Comparison of ENCODE assay signal across 10 mouse cellular contexts in genomic region chr12:80124211-80124610, GRCm38 (mm10). TPM values are rescaled to one million over a fixed set of nuclear protein-coding genes. Genes with fewer than 3 reads are reported as not detected.
DNase-seq lines count a peak whose midpoint lies in the region; ATAC-seq and TF ChIP-seq lines count a peak whose summit lies in the region.
"Had no signal": no experiment of that assay in that cellular context is flagged by ENCODE, and none has a peak within 500 bp of the region (broad histone marks: within the 10 kb centered on the region; RNA-seq: fewer than 3 reads in every experiment).

No protein-coding gene starts in this region.

- H3K4me2 ChIP-seq in hindbrain, embryonic 11.5 days (replicated peaks; ENCODE audit: low read depth, low read length), result no peak overlapping the region
- no peak overlapping the region for H3K4me2 ChIP-seq in lung, embryonic 15.5 days
- peak overlapping the region; percentile 67 for H3K4me2 ChIP-seq in myocyte (ENCODE audit: low read depth)

- no peak overlapping the region for H3K4me3 ChIP-seq in hindbrain, embryonic 10.5 days
- no peak overlapping the region for H3K4me3 ChIP-seq in hindbrain, embryonic 11.5 days (ENCODE audit: low read depth, low read length)
- no peak overlapping the region for H3K4me3 ChIP-seq in lung, embryonic 15.5 days
- H3K4me3 ChIP-seq in myocyte, result no peak overlapping the region
- H3K4me3 ChIP-seq: megakaryocyte, embryonic 14.5 days had no signal

- 71% methylated on average over 3 of the region's 3 CpGs for WGBS in hindbrain, embryonic 10.5 days
- 57% methylated on average over 3 of the region's 3 CpGs for WGBS in hindbrain, embryonic 11.5 days
- WGBS in lung, embryonic 15.5 days, result 36% methylated on average over 3 of the region's 3 CpGs

- peak; percentile 40 for TF ChIP-seq POLR2A in myocyte (IDR thresholded peaks at IDR 0.05; ENCODE audit: insufficient read length, low read depth)

- H3ac ChIP-seq in myocyte (ENCODE audit: control insufficient read depth, insufficient read length), result no peak overlapping the region

- no peak overlapping the region for H3K9ac ChIP-seq in hindbrain, embryonic 11.5 days (ENCODE audit: low read depth, low read length)
- H3K9ac ChIP-seq in lung, embryonic 15.5 days, result no peak overlapping the region

- no peaks in the 10 kb centered on the region for H3K27me3 ChIP-seq in hindbrain, embryonic 10.5 days (ENCODE audit: insufficient read depth, poor library complexity, severe bottlenecking)
- no peaks in the 10 kb centered on the region for H3K27me3 ChIP-seq in hindbrain, embryonic 11.5 days (ENCODE audit: control insufficient read depth, insufficient read depth, low read length)
- no peaks in the 10 kb centered on the region for H3K27me3 ChIP-seq in lung, embryonic 15.5 days
- no peaks in the 10 kb centered on the region for H3K27me3 ChIP-seq in myocyte (ENCODE audit: control insufficient read depth, insufficient read depth, insufficient read length)
- H3K27me3 ChIP-seq: megakaryocyte, embryonic 14.5 days had no signal

- peaks cover 45% of the 10 kb centered on the region for H3K36me3 ChIP-seq in hindbrain, embryonic 10.5 days
- H3K36me3 ChIP-seq in hindbrain, embryonic 11.5 days (ENCODE audit: control insufficient read depth, insufficient read depth, low read length), result no peaks in the 10 kb centered on the region
- H3K36me3 ChIP-seq in lung, embryonic 15.5 days, result peaks cover 21% of the 10 kb centered on the region
- no peaks in the 10 kb centered on the region for H3K36me3 ChIP-seq in myocyte (ENCODE audit: control insufficient read depth, insufficient read depth)

- H3K9me3 ChIP-seq in hindbrain, embryonic 10.5 days, result no peaks in the 10 kb centered on the region
- no peaks in the 10 kb centered on the region for H3K9me3 ChIP-seq in hindbrain, embryonic 11.5 days (ENCODE audit: control insufficient read depth, low read length)
- H3K9me3 ChIP-seq in lung, embryonic 15.5 days, result no peaks in the 10 kb centered on the region

- peaks cover 24% of the 10 kb centered on the region for H3K4me1 ChIP-seq in hindbrain, embryonic 10.5 days (replicated peaks)
- no peaks in the 10 kb centered on the region for H3K4me1 ChIP-seq in hindbrain, embryonic 11.5 days (replicated peaks; ENCODE audit: control insufficient read depth, insufficient read depth, low read length)
- peaks cover 54% of the 10 kb centered on the region for H3K4me1 ChIP-seq in lung, embryonic 15.5 days

- 0 out of 2 replicates have a peak overlapping the region, but pooled peaks have one; percentile 9 for H3K27ac ChIP-seq in hindbrain, embryonic 10.5 days
- H3K27ac ChIP-seq in hindbrain, embryonic 11.5 days (ENCODE audit: low read depth, low read length), result no peak overlapping the region
- peak overlapping the region; percentile 86 for H3K27ac ChIP-seq in lung, embryonic 15.5 days

- no peak for ATAC-seq in hindbrain, embryonic 11.5 days (ENCODE audit: low FRiP score)
- no peak for ATAC-seq in lung, embryonic 15.5 days (ENCODE audit: borderline replicate concordance, extremely low read depth, low FRiP score, low TSS enrichment)
- ATAC-seq in erythroblast, adult 5-6 weeks (replicated peaks; ENCODE audit: low FRiP score, poor library complexity, severe bottlenecking), result 0 out of 2 replicates have a peak, but pooled peaks have one; percentile 40

- no peaks in the 10 kb centered on the region for H3K79me2 ChIP-seq in myocyte (ENCODE audit: control insufficient read depth, insufficient read depth)

- no peak for DNase-seq in hindbrain, embryonic 10.5 days (ENCODE audit: low spot score)
- no peak for DNase-seq in hindbrain, embryonic 11.5 days (ENCODE audit: low spot score)
- DNase-seq in lung, postnatal 36 days, result no peak
- no peak for DNase-seq in Muller cell, postnatal 12 days (ENCODE audit: inconsistent ontology term)
- DNase-seq in spleen, postnatal 36 days (ENCODE audit: low spot score in 2 of 2), result no peak
- DNase-seq: cerebellum, postnatal 25 days had no signal

TF ChIP-seq in myocyte, 11 proteins besides CTCF, POLR2A, EP300 and RAD21:
- peak in 2 of 3 experiments; percentile 92 to 98 for TF ChIP-seq MYOD1 (IDR thresholded peaks at IDR 0.05; ENCODE audit: control insufficient read depth in 1 of 3, insufficient read length in 2 of 3, low read depth in 2 of 3)
- TF ChIP-seq TCF3 (IDR thresholded peaks at IDR 0.05; ENCODE audit: insufficient read length, low read depth), result peak; percentile 82
- TF ChIP-seq SRF (IDR thresholded peaks at IDR 0.05; ENCODE audit: control insufficient read depth, insufficient read length, low read depth), result no peak
- peak; percentile 83 for TF ChIP-seq TCF12 (IDR thresholded peaks at IDR 0.05; ENCODE audit: insufficient read depth, poor library complexity, severe bottlenecking)
- TF ChIP-seq MYOG (IDR thresholded peaks at IDR 0.05; ENCODE audit: control insufficient read depth in 1 of 3, insufficient read depth in 1 of 3, insufficient read length in 2 of 3, low read depth in 2 of 3), result peak; percentile 87 to 98 (median 91)
- no peak for TF ChIP-seq USF1 (IDR thresholded peaks at IDR 0.05; ENCODE audit: low read depth)
TF ChIP-seq in myocyte: peak in this region for 4.

RNA-seq across cellular contexts. Expression of gene Zfp36l1, which starts 11.4 kb away (rescaled TPM):
- 106 and 117 TPM in 2 replicates for polyA plus RNA-seq in hindbrain, embryonic 10.5 days (2016; fragmentation: Nextera tagmentation; extraction: Ambion mirVana)
- 112 and 127 TPM in 2 replicates for polyA plus RNA-seq in hindbrain, embryonic 11.5 days (2014; fragmentation: Nextera tagmentation; extraction: Ambion mirVana)
- 139 and 147 TPM in 2 replicates for polyA plus RNA-seq in lung, embryonic 15.5 days (2015; fragmentation: Nextera tagmentation; extraction: Ambion mirVana)
- total RNA-seq in erythroblast, adult 5-6 weeks (2015; ENCODE audit: low replicate concordance), result 8.8 and 12.7 TPM in 2 replicates
- total RNA-seq in erythroblast, adult 5-6 weeks (2017; ENCODE audit: low replicate concordance), result 4.0 and 4.3 TPM in 2 replicates
- polyA plus RNA-seq in myocyte (2012; fragmentation: generic; extraction: Trizol), result 35.7 TPM
